Comparison of ENCODE assay signal across 9 mouse cellular contexts in genomic region chr4:129350644-129351043, GRCm38 (mm10). TPM values are rescaled to one million over a fixed set of nuclear protein-coding genes. Genes with fewer than 3 reads are reported as not detected.
DNase-seq lines count a peak whose midpoint lies in the region; ATAC-seq lines count a peak whose summit lies in the region.
"Had no signal": no experiment of that assay in that cellular context is flagged by ENCODE, and none has a peak within 500 bp of the region (broad histone marks: within the 10 kb centered on the region; RNA-seq: fewer than 3 reads in every experiment).

No protein-coding gene starts in this region.

- DNase-seq in ZHBTc4 (ENCODE audit: low read depth, low spot score) = peak; percentile 82
- peak; percentile 91 to 96 for DNase-seq in cerebellum, postnatal 10 days
- DNase-seq in frontal cortex, postnatal 36 days (ENCODE audit: low spot score in 2 of 2) = peak; percentile 43 to 66
- DNase-seq in left cerebral cortex, postnatal 10 days (ENCODE audit: extremely low spot score in 1 of 2, low spot score in 2 of 2) = peak; percentile 54 to 78
- peak; percentile 89 for DNase-seq in mesoderm, embryonic 11.5 days (ENCODE audit: low read depth, low spot score)
- peak; percentile 25 to 32 for DNase-seq in right cerebral cortex, postnatal 36 days (ENCODE audit: low spot score in 2 of 2)
- peak; percentile 55 to 76 for DNase-seq in urinary bladder, postnatal 36 days (ENCODE audit: low spot score in 2 of 2)

- H3K9me3 ChIP-seq in hindbrain, embryonic 16.5 days (ENCODE audit: control insufficient read depth, low read length) = no peaks in the 10 kb centered on the region
- H3K9me3 ChIP-seq: megakaryocyte, embryonic 14.5 days had no signal

- no peak overlapping the region for H3K4me3 ChIP-seq in hindbrain, embryonic 16.5 days (ENCODE audit: low read length)
- H3K4me3 ChIP-seq: megakaryocyte, embryonic 14.5 days had no signal

- no peak overlapping the region for H3K9ac ChIP-seq in hindbrain, embryonic 16.5 days (ENCODE audit: low read depth, low read length)

- ATAC-seq in hindbrain, embryonic 16.5 days = peak; percentile 84

- 16% methylated on average over 1 of the region's 1 CpGs for WGBS in hindbrain, embryonic 16.5 days

- no peak overlapping the region for H3K4me2 ChIP-seq in hindbrain, embryonic 16.5 days (ENCODE audit: low read length)

- intact Hi-C loops in left cerebral cortex, postnatal 10 days (cut with DNase I) = loop anchor here (2.0 to 5.0 kb wide), 2 partner anchors 57 to 104 kb away; no protein-coding TSS in a partner anchor

- peaks cover 5% of the 10 kb centered on the region; the same call in 1 of the 2 replicates for H3K36me3 ChIP-seq in hindbrain, embryonic 16.5 days (ENCODE audit: control insufficient read depth, insufficient read depth, low read length)

- H3K4me1 ChIP-seq in hindbrain, embryonic 16.5 days (ENCODE audit: control insufficient read depth, insufficient read depth, low read depth, low read length) = no peaks in the 10 kb centered on the region

- H3K27ac ChIP-seq in hindbrain, embryonic 16.5 days (ENCODE audit: low read depth, low read length) = no peak overlapping the region

- no peaks in the 10 kb centered on the region for H3K27me3 ChIP-seq in hindbrain, embryonic 16.5 days (replicated peaks; ENCODE audit: control insufficient read depth, insufficient read depth, low read length)
- H3K27me3 ChIP-seq: megakaryocyte, embryonic 14.5 days had no signal

RNA-seq across cellular contexts. Expression of gene Zbtb8os, which starts 15.1 kb away (rescaled TPM):
- polyA plus RNA-seq in hindbrain, embryonic 16.5 days (2015; fragmentation: Nextera tagmentation; extraction: Ambion mirVana) = 15.1 and 21.3 TPM in 2 replicates
- 10 to 100 TPM; 18.9 to 24.7 TPM for total RNA-seq in left cerebral cortex, postnatal 10 days (2021)

RNA-seq across cellular contexts. Expression of gene Rbbp4, which starts 15.5 kb away (rescaled TPM):
- 238 and 242 TPM in 2 replicates for polyA plus RNA-seq in hindbrain, embryonic 16.5 days (2015; fragmentation: Nextera tagmentation; extraction: Ambion mirVana)
- total RNA-seq in left cerebral cortex, postnatal 10 days (2021) = 100 to 1,000 TPM; 124 to 134 TPM

RNA-seq across cellular contexts. Expression of gene Zbtb8a, which starts 27.3 kb away (rescaled TPM):
- 21.7 and 22.0 TPM in 2 replicates for polyA plus RNA-seq in hindbrain, embryonic 16.5 days (2015; fragmentation: Nextera tagmentation; extraction: Ambion mirVana)
- total RNA-seq in left cerebral cortex, postnatal 10 days (2021) = 1 to 10 TPM; 7.6 to 8.5 TPM

Comparison
In these comparisons a context has a peak if more than half of its experiments do, and no peak if none do; other contexts are left out.
1. DNase-seq: peak in every context shown above with its lines; median percentile 94 in cerebellum, postnatal 10 days; 89 in mesoderm, embryonic 11.5 days; 82 in ZHBTc4; 66 in left cerebral cortex, postnatal 10 days; 66 in urinary bladder, postnatal 36 days; 54 in frontal cortex, postnatal 36 days; 28 in right cerebral cortex, postnatal 36 days.